Mouse (Mus musculus): ENCODE results near the gene Cox15.

Cox15 gene

DNA sequence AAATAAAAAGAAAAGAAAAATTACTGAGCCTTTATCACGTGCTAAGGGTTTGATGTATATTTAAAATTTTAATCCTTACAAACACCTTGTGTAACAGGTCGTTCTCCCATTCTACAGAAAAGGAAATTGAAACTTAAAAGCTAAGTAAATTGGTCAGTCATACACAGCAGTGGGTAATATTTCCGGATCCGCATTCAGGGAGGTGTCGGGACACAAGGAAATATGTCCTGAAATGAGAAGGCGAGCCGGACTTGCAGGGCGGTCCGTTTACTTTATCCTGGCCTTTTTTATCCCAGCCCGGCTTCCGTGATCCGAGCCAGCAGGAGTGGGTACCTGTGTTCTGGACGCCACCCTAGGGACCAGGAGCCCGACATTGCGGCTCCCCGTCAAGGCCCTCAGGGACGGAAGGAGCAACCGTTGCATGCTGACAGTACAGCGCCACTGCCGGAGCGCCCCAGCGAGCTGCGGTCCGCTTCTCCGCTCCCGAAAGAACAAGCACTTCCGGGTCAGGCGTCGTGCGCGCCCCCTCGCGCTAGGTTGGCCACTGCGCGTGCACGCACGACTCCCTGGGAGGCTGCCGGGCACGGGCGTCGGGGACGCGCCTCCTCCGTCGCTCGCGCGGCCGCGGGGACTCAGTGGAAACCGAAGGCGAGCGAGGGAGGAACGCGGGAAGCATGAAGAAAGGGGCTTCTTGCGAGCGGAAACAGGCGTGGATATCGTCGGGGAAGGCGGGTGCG, at the start of gene Cox15, which contains the start of gene Cutc:
Gene Cox15, minus strand, starts transcription at position 512 of the 737 bp plus-strand sequence.
Gene Cutc, plus strand, starts transcription at position 508 of the 737 bp plus-strand sequence.
- POLR2A ChIA-PET: interaction anchor here in 3 of 4 experiments (0.6 to 8.3 kb wide), 20 partner anchors 9 to 232 kb away, joined by 3 to 48 read pairs (median 4); partner anchors contain the start of genes Slc25a28 (in 3 of the 3) and Got1 (in 1 of the 3)
- CTCF ChIA-PET: interaction anchor here (0.6 to 1.9 kb wide), 40 partner anchors 8 to 933 kb away, joined by 3 to 9 read pairs (median 3); partner anchors contain the start of genes Got1 (in 1 of the 4) and Slc25a28 (in 1 of the 4)

DNA sequence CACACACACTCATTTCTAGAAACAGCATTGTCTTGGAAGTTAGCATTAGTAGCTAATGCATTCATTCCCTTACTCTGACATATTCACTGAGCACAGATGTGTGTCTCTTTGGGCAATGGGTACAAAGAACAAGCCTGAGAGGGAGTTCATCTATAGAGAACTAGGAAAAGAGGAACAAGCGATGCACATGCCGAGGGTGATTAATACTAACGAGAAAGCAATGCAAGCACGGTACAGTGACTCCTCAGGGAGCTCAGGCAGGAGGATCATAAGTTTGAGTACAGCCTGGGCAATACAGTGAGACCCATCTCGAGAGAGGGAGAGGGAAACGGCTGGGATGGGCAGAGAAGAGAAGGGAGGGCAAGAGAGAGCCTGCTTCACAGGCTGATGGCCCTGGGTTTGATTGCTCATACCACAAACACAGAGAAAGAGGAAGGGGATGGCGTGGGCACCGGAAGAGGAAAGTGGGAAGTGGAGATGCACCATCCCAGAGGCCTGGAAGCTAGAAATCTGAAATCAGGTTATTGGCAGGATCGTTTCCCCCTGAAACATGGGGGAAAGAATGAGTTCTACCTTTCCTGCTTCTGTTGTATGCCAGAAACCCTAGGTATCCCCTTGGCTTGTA, 48.7 kb upstream of the Cox15 start:
- ChIA-PET CTCF (interaction anchor here in 1 of 4 experiments (0.6 kb wide), 1 partner anchor 77 kb away, joined by 3 read pairs; no protein-coding TSS in a partner anchor), POLR2A (no interaction called here)

DNA sequence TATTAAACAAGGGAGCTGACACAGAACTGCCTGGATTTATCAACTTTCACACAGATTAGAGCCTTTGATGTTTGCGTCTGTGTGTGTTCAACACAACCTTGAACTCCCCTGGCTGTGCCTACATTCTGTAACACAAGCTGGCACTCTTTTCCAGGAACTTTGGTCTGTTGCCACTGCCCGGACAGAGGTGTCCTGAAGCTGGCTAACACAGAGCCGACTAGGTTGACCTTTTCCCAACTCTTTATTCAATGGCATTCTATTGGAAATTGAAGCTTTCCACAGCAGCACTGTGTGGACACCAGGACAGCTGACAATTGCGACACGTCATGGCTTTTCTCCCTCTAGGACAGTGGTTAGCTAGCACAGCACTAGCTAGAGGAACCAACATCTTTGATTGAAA, 44.4 kb upstream of the Cox15 start:
- CTCF ChIA-PET: interaction anchor here in 1 of 4 experiments (1.2 kb wide), 1 partner anchor 37 kb away, joined by 3 read pairs; no protein-coding TSS in a partner anchor
- POLR2A ChIA-PET: interaction anchor here in 2 of 4 experiments (0.8 to 1.3 kb wide), 2 partner anchors 122 kb away, joined by 3 to 4 read pairs; partner anchors contain the start of gene Slc25a28 (in 2 of the 2)

DNA sequence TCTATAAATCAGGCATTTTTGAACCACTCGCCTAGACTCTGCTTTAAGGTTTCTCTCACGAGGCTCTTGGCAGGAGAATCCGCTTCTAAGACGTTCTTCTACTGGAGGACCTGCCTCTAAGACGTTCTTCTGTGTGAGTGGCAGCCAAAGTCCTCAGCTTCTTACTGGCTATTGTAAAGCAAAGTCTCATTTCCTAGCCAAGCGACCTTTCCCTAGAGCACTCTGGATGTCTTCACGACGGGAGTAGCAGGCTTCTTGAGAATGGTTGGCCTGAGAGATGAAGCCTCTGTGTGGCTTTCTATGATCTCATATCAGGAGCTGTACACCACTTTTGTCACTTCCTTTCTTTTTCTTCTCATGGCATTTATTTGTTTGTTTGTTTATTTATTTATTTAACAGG, 42.7 kb upstream of the Cox15 start:
- ChIA-PET POLR2A (interaction anchor here in 1 of 4 experiments (0.8 to 1.3 kb wide), 3 partner anchors 9 to 38 kb away, joined by 3 read pairs; no protein-coding TSS in a partner anchor), CTCF (interaction anchor here in 2 of 4 experiments (0.6 to 0.8 kb wide), 3 partner anchors 15 to 175 kb away, joined by 3 to 9 read pairs (median 5); no protein-coding TSS in a partner anchor)

DNA sequence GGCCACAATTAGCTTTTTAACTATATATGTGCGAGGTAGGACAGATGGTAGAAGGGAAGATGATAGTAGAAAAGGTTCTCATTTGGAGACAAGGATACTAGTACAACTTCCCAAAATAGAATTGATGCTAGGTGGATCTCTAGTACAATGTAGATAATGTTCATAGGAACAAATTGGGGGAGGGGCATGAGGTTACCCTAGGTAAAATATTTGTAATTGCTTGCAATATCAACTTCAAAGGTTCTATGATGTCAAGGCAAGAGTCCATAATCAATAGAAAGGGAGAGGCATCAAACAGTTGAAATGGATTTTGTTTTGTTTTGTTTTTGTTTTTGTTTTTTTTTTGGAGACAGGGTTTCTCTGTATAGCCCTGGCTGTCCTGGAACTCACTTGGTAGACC, 41.2 kb upstream of the Cox15 start:
- POLR2A ChIA-PET: no interaction called here
- CTCF ChIA-PET: interaction anchor here in 2 of 4 experiments (0.6 to 1.0 kb wide), 2 partner anchors 105 to 165 kb away, joined by 3 to 4 read pairs; no protein-coding TSS in a partner anchor

DNA sequence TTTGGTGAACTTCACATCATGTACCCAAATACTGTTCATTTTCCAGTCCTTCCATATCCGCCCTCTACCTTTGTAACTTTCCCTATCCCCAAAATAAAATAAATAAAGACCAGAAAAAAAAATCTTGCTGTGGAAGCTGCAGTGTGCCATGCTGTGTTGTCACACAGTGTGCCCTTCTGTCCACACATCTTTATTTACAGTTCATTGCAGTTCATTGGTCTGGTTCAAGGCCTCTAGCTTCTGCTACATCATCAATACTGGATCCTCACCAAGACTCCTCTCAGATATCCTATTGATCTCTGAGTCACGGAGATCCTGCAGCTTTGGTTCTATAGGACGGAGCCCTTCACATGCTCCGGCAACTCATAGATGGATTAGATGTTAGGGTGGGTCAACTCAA, 39.7 kb upstream of the Cox15 start:
- ChIA-PET POLR2A (no interaction called here), CTCF (interaction anchor here in 3 of 4 experiments (0.5 to 0.8 kb wide), 3 partner anchors 51 to 265 kb away, joined by 3 to 4 read pairs (median 3); no protein-coding TSS in a partner anchor)

DNA sequence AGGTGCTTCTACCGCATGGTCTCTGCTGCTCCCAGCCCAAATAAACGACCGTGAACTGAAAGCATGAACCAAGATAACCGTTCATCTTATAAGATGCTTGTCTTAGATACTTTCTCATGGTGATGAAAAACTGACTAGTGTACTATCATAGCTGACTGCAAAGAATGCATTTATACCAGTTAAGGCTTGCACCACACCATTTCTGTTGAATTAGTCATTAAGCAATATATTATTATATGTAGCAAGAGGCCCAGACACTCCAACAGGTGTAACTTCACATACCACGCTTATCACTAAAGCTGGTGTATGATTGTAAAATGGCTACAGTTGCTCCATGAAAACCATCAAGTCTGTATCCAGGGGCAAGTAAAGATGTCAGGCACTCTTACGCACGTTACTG, 37.0 kb upstream of the Cox15 start:
- ChIA-PET POLR2A (interaction anchor here in 1 of 4 experiments (0.6 kb wide), 4 partner anchors 11 to 448 kb away, joined by 3 to 4 read pairs (median 3); partner anchors contain the start of gene Slc25a28), CTCF (interaction anchor here in 3 of 4 experiments (0.5 to 1.2 kb wide), 3 partner anchors 15 to 172 kb away, joined by 3 to 5 read pairs (median 4); no protein-coding TSS in a partner anchor)

DNA sequence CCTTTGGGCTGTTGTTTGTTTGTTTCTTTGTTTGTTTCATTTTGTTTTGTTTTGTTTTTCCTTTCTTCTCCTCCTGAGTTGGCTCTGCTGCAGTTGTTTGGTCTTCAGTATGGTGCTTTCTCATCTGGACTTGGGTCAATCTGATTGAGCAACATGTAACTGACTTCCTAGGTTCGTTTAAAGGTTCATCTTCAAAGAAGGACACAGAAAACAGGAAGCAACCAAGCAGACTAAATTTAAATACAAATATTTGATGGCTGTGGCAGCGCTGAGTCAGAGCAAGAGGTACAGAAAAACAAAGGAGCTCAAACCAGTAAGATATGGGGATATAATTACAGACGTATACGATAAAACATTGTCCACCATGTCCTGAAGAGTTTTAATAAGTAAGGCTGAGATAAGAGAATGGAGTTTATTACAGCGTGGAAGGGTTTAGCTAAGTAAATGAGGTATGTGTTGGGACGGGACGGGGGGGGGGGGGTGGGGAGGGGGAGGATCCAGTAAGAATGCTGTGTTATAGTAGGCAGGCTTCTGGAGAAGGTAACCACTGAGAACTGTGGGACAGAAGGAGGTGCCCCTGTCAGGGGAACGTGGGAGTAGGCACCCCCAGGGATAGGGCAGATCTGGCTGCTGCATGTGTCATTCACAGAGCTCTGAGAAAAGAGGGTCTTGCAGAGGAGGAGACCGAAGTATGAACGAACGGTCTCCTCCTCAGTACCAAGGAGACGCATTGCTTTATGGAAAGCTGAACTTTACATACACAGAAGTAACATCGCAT, 33.6 kb upstream of the Cox15 start:
- ChIA-PET POLR2A (interaction anchor here in 2 of 4 experiments (0.7 to 1.0 kb wide), 2 partner anchors 9 to 123 kb away, joined by 3 to 9 read pairs; no protein-coding TSS in a partner anchor), CTCF (no interaction called here)

DNA sequence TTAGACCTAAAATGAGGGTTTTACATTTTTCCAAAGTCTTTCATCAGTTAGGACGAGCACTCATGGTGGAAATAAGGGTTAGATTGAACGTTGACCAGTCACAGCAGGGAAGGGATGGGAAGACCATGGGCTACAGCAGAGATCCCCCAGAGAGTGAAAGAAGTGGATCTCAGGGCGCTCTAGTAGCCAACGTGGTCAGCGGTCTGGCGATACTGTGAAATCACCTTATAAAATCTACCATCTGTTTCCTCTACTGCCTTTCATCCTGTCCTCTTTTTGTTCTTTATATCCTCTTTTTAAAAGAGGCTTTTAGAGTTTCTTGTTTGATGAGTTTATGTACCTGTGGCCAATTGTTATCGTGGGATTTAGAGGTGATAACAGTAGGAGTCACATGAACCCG, 32.0 kb upstream of the Cox15 start:
- CTCF ChIA-PET: no interaction called here
- POLR2A ChIA-PET: no interaction called here

DNA sequence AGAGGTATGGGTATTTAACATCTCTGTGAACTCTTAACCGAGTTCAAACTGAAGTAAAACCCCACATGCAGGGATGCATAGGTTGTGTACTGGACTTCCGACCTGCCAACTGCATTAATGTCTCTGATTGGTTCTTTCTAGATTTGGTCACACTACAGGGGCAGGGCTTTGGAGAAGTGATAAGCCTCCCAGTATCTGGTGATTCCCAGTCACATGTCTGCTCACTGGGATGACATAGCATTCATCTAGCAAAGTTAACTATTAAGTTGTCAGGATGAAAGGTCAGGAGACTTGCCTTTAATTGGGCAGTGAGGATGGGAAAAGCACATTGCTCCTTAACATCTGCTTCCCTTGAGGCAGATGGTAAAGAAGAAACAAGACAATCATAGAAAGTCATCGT, 29.2 kb upstream of the Cox15 start, which contains the start of gene Abcc2:
Gene Abcc2, plus strand, starts transcription at position 213 of the 400 bp plus-strand sequence.
- ChIA-PET POLR2A (interaction anchor here in 1 of 4 experiments (0.6 kb wide), 1 partner anchor 199 kb away, joined by 3 read pairs; no protein-coding TSS in a partner anchor), CTCF (no interaction called here)

DNA sequence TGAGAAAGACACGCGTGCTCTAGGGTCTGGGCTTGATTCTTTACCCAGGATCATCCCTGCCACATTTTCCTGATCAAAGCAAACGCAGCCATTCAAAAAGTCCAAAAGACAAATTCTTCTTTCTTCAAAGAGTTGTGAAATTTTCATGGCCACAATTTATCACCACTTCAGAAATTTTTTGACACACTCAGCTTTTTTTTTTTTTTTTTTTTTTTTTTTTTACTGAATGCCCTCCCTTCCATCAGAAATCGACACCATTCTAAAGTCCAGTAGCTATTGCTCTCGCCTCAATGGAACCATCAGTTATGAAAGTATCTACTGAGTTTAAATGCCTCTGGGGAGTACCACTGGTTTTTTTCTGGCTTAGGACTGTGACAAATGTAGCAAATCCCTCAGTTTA, 27.6 kb upstream of the Cox15 start:
- POLR2A ChIA-PET: interaction anchor here in 1 of 4 experiments (0.7 kb wide), 1 partner anchor 142 kb away, joined by 6 read pairs; no protein-coding TSS in a partner anchor

DNA sequence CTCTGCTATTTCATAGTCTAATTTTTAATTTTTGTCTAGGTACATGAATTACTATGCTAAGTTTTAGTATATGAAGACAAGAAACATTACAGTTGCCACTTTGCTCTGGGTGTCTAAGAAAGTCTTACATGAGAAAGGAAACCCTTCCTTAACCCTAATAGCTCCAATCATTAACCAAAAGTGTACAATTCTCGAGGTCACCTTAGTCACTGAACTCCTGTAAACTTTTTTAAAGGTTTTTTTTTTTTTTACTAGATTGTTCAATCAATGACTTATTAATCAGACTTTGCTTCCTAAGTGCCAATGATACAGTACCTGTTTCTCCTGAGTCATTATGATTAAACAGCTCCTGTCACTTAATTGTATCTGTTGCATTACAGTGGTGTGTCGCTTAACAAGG, 24.5 kb upstream of the Cox15 start:
- CTCF ChIA-PET: interaction anchor here in 3 of 4 experiments (0.6 to 1.4 kb wide), 5 partner anchors 17 to 1395 kb away, joined by 3 to 5 read pairs (median 3); no protein-coding TSS in a partner anchor

More for the DNA sequence above, 27.6 kb upstream of the Cox15 start:
- CTCF ChIA-PET: interaction anchor here in 2 of 4 experiments (0.6 to 1.1 kb wide), 3 partner anchors 15 to 150 kb away, joined by 3 to 5 read pairs (median 4); no protein-coding TSS in a partner anchor

DNA sequence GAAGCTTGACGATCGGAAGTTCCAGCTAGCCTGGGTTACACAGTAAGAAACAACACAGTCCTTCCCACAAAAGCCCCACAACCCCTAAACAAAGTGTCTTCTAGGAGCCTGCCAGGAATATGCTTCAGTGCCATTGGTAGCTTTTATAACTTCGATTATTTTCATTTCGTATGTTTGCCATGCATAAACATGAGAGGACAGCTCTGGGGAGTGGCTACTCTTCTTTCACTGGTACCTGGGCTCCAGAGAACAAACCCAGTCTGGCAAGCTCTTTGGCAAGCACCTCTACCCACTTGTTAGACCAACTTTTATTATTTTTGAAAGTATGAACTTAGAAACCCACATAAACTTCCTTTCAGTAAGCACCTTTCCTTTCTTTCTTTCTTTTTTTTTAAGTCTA, 23.8 kb upstream of the Cox15 start:
- POLR2A ChIA-PET: no interaction called here
- CTCF ChIA-PET: interaction anchor here in 1 of 4 experiments (1.4 kb wide), 1 partner anchor 16 kb away, joined by 4 read pairs; no protein-coding TSS in a partner anchor

More for the DNA sequence above, 24.5 kb upstream of the Cox15 start:
- POLR2A ChIA-PET: no interaction called here

DNA sequence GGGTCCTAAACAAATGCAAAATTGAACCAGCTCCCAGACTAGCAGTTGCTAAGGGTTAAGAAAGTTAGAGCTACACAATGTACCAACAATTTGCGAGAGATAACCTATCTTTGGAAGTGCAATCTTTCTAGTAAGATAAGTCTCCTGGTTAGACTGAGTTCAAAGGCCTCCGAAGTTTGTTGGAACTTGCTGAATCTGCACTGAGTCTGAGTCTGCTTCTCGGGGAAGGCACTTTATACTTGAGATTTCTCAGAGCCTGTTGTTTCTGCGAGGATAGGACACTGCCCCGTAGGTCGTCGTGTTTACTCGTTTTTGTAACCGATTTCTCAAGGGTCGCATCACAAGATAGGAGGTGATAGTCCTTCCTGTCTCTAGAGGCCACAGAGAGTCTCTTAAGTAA, 22.6 kb upstream of the Cox15 start:
- ChIA-PET POLR2A (interaction anchor here in 1 of 4 experiments (0.7 kb wide), 1 partner anchor 15 kb away, joined by 5 read pairs; no protein-coding TSS in a partner anchor), CTCF (interaction anchor here in 2 of 4 experiments (0.6 to 1.4 kb wide), 4 partner anchors 14 to 1048 kb away, joined by 3 to 4 read pairs (median 4); no protein-coding TSS in a partner anchor)

DNA sequence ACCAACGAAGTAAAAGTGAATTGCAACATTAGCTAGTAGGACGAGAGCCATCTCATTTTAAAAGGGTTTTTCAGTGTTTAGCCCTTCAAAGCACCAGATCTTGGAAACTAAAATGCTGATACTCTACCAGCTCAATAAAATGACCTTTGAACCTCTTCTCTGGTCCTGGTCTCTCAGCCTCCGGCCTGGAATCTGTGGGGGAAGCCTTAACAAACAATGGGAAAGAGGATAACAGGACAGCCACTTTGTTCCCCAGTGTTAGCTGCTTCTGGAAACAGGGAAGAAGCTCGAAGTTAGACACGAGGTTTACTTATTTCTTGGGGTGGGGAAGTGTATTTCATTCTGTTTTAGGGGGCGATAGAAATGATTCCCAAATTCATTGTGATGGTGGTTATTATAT, 19.5 kb upstream of the Cox15 start:
- ChIA-PET POLR2A (no interaction called here), CTCF (interaction anchor here in 1 of 4 experiments (0.7 kb wide), 1 partner anchor 12 kb away, joined by 3 read pairs; no protein-coding TSS in a partner anchor)

DNA sequence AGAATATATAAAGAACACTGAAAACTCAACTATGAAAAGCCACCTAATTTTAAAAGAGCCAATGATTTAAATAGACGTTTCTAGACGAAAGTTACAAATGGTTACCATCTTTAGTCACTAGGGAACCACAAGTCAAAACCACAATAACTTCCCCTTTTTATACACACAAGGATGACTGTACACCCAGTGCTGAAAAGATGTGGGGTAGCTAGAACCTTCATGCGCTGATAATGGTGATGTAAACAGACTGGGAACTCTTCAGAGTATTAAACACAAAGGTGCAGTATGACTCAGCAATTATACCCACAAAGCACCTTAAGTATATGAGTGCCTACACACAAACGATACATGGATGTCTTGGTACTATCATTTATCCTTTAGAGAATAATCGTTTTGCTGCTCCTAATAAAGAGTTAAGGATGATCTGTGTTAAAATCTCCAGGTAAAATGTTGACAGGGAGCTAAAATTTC, 18.7 kb upstream of the Cox15 start:
- ChIA-PET POLR2A (no interaction called here), CTCF (interaction anchor here in 2 of 4 experiments (0.7 to 1.4 kb wide), 2 partner anchors 11 kb away, joined by 3 to 5 read pairs; no protein-coding TSS in a partner anchor)

DNA sequence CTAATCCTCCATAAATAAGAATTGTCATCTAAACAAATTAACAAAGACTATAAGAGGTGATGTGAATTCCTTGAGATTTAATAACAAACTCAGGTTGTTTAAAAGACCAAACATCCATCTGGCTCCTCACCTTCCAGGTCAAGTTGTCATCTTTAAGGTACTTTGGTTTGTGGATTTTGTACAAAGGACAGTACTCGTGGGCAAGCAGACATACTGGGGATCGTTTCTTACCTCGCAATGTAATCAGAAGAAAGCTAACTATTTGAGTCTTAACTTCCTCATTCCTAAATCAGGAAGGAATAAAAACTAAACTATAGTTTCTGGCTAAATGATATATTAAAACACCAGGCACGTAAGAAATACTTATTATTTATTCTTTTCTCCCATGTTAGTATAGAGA, 17.8 kb upstream of the Cox15 start:
- ChIA-PET CTCF (interaction anchor here in 2 of 4 experiments (1.0 to 1.4 kb wide), 1 partner anchor 10 kb away, joined by 3 to 5 read pairs; no protein-coding TSS in a partner anchor), POLR2A (no interaction called here)

Data from embryonic stem cell, embryonic (primary cell).